In the genomic region with DNA sequence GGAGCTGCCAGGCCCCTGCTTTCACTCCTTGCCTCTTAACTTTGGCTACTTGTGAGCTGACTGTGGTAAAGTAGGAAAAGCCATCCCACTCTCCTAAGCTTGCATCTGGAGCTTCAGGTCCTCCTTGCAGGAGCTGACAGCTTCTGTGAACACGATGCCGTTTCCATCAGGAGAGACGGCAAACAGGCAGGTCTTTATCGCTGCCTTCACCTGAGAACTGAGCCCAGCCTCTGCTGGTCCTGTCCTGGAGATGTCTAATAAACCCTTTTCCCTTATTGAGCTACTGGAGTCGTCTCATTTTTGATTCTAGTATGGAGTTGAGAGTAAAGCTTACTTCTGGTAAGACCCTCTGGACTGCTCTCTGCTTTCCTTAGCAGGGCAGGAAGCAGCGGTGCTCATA, we compare ENCODE assay signal across 26 mouse cellular contexts. TPM values are rescaled to one million over a fixed set of nuclear protein-coding genes. Genes with fewer than 3 reads are reported as not detected.
A peak's percentile ranks its signal among the peaks of the same experiment; 100 is the strongest.
DNase-seq lines count a peak whose midpoint lies in the region; ATAC-seq and TF ChIP-seq lines count a peak whose summit lies in the region.
"Had no signal": no experiment of that assay in that cellular context is flagged by ENCODE, and none has a peak within 500 bp of the region (broad histone marks: within the 10 kb centered on the region; RNA-seq: fewer than 3 reads in every experiment).

No protein-coding gene starts in this region.

- no peak for TF ChIP-seq RAD21 in MEL (IDR thresholded peaks at IDR 0.05; ENCODE audit: low read depth, low read length)

- no peak overlapping the region for H3K4me3 ChIP-seq in intestine, postnatal 0 days (ENCODE audit: low read depth, low read length)
- H3K4me3 ChIP-seq in intestine, embryonic 15.5 days (replicated peaks): no peak overlapping the region
- H3K4me3 ChIP-seq in MEL (ENCODE audit: control insufficient read depth in 1 of 2, insufficient read depth in 1 of 2, low read depth in 2 of 2, low read length in 2 of 2): no peak overlapping the region
- no peak overlapping the region for H3K4me3 ChIP-seq in embryonic facial prominence, embryonic 15.5 days (replicated peaks)
- H3K4me3 ChIP-seq: embryonic facial prominence, embryonic 12.5 days; forebrain, embryonic 13.5 days; forebrain, embryonic 15.5 days had no signal

- no peak for ATAC-seq in intestine, postnatal 0 days
- ATAC-seq in intestine, embryonic 15.5 days: no peak
- ATAC-seq in embryonic facial prominence, embryonic 15.5 days (ENCODE audit: insufficient number of reproducible peaks, low FRiP score, low TSS enrichment, low read depth): no peak
- ATAC-seq: CD4-positive, CD25-positive, alpha-beta regulatory T cell, adult 4 months; forebrain, embryonic 13.5 days; forebrain, embryonic 15.5 days; forebrain, postnatal 0 days had no signal

- peaks cover 24% of the 10 kb centered on the region for H3K79me2 ChIP-seq in MEL (ENCODE audit: control insufficient read depth, insufficient read depth, low read length, poor library complexity)

- H3K4me2 ChIP-seq in intestine, postnatal 0 days (replicated peaks; ENCODE audit: low read depth): no peak overlapping the region
- no peak overlapping the region for H3K4me2 ChIP-seq in intestine, embryonic 15.5 days (replicated peaks)
- no peak overlapping the region for H3K4me2 ChIP-seq in embryonic facial prominence, embryonic 15.5 days (replicated peaks)
- H3K4me2 ChIP-seq: embryonic facial prominence, embryonic 12.5 days; forebrain, embryonic 13.5 days; forebrain, embryonic 15.5 days had no signal

- no peak for TF ChIP-seq POLR2A in MEL (IDR thresholded peaks at IDR 0.05; ENCODE audit: control insufficient read depth in 1 of 2, insufficient read depth in 1 of 2, low read depth in 1 of 2, low read length in 2 of 2, poor library complexity in 1 of 2)

- no peak overlapping the region for H3K9ac ChIP-seq in intestine, postnatal 0 days (ENCODE audit: low read depth, low read length)
- no peak overlapping the region for H3K9ac ChIP-seq in intestine, embryonic 15.5 days
- no peak overlapping the region for H3K9ac ChIP-seq in MEL (ENCODE audit: control insufficient read depth, low read depth, low read length, poor library complexity, severe bottlenecking)
- H3K9ac ChIP-seq in embryonic facial prominence, embryonic 15.5 days: peak overlapping the region; percentile 7; the same call in 1 of the 2 replicates
- H3K9ac ChIP-seq: embryonic facial prominence, embryonic 12.5 days; forebrain, embryonic 13.5 days; forebrain, embryonic 15.5 days; forebrain, postnatal 0 days had no signal

- no peaks in the 10 kb centered on the region for H3K9me3 ChIP-seq in intestine, postnatal 0 days (ENCODE audit: control insufficient read depth)
- H3K9me3 ChIP-seq in intestine, embryonic 15.5 days: no peaks in the 10 kb centered on the region
- H3K9me3 ChIP-seq in MEL (replicated peaks; ENCODE audit: insufficient read depth, low read length): no peaks in the 10 kb centered on the region
- no peaks in the 10 kb centered on the region for H3K9me3 ChIP-seq in embryonic facial prominence, embryonic 15.5 days (replicated peaks)
- H3K9me3 ChIP-seq: embryonic facial prominence, embryonic 12.5 days; forebrain, embryonic 13.5 days; forebrain, embryonic 15.5 days; G1E had no signal

- peaks cover 56% of the 10 kb centered on the region for H3K36me3 ChIP-seq in intestine, postnatal 0 days (ENCODE audit: control insufficient read depth, insufficient read depth)
- H3K36me3 ChIP-seq in intestine, embryonic 15.5 days: peaks cover 57% of the 10 kb centered on the region
- peaks cover 14 to 22% of the 10 kb centered on the region in 2 experiments for H3K36me3 ChIP-seq in MEL (ENCODE audit: control insufficient read depth in 1 of 2, insufficient read depth in 2 of 2, low read length in 2 of 2)
- H3K36me3 ChIP-seq in embryonic facial prominence, embryonic 15.5 days: peaks cover 78% of the 10 kb centered on the region

- peak overlapping the region; percentile 50; the same call in 1 of the 2 replicates for H3K27ac ChIP-seq in intestine, postnatal 0 days (ENCODE audit: low read depth, low read length)
- no peak overlapping the region for H3K27ac ChIP-seq in intestine, embryonic 15.5 days
- no peak overlapping the region for H3K27ac ChIP-seq in MEL (ENCODE audit: control insufficient read depth, low read depth, low read length)
- no peak overlapping the region for H3K27ac ChIP-seq in embryonic facial prominence, embryonic 15.5 days (replicated peaks)
- H3K27ac ChIP-seq: embryonic facial prominence, embryonic 12.5 days; forebrain, embryonic 13.5 days; forebrain, embryonic 15.5 days had no signal

- no peaks in the 10 kb centered on the region for H3K27me3 ChIP-seq in intestine, postnatal 0 days (replicated peaks; ENCODE audit: control insufficient read depth, insufficient read depth, low read length)
- H3K27me3 ChIP-seq in intestine, embryonic 15.5 days (replicated peaks): no peaks in the 10 kb centered on the region
- no peaks in the 10 kb centered on the region for H3K27me3 ChIP-seq in MEL (ENCODE audit: control insufficient read depth in 1 of 2, insufficient read depth in 2 of 2, low read length in 2 of 2)
- H3K27me3 ChIP-seq in embryonic facial prominence, embryonic 15.5 days: no peaks in the 10 kb centered on the region
- H3K27me3 ChIP-seq: CH12.LX; embryonic facial prominence, embryonic 12.5 days; forebrain, embryonic 13.5 days; forebrain, embryonic 15.5 days had no signal

- WGBS in intestine, postnatal 0 days: 88% methylated on average over 6 of the region's 6 CpGs
- WGBS in intestine, embryonic 15.5 days: 91% methylated on average over 6 of the region's 6 CpGs
- 89% methylated on average over 6 of the region's 6 CpGs for WGBS in embryonic facial prominence, embryonic 15.5 days

- no peak for TF ChIP-seq EP300 in MEL (IDR thresholded peaks at IDR 0.05; ENCODE audit: low read depth in 1 of 2, low read length in 2 of 2)

- TF ChIP-seq CTCF in intestine, postnatal 0 days (IDR thresholded peaks at IDR 0.05; ENCODE audit: low read depth): no peak
- TF ChIP-seq CTCF in MEL (IDR thresholded peaks at IDR 0.05 in 2 of 3, conservative IDR thresholded peaks at IDR 0.05 in 1 of 3; ENCODE audit: control insufficient read depth in 1 of 3, insufficient read depth in 1 of 3, low read depth in 2 of 3, low read length in 3 of 3, poor library complexity in 1 of 3, severe bottlenecking in 1 of 3): no peak

- H3K4me1 ChIP-seq in intestine, postnatal 0 days (replicated peaks; ENCODE audit: control insufficient read depth, insufficient read depth, low read length): no peaks in the 10 kb centered on the region
- peaks cover 17% of the 10 kb centered on the region for H3K4me1 ChIP-seq in intestine, embryonic 15.5 days (replicated peaks)
- H3K4me1 ChIP-seq in MEL (ENCODE audit: control insufficient read depth in 1 of 2, insufficient read depth in 2 of 2, low read length in 2 of 2): peaks cover 0 to 6% of the 10 kb centered on the region in 2 experiments; a peak in 2 of 4 replicates
- peaks cover 20% of the 10 kb centered on the region for H3K4me1 ChIP-seq in embryonic facial prominence, embryonic 15.5 days

- no peak for DNase-seq in MEL (ENCODE audit: low read depth, low spot score)
- no peak for DNase-seq in B cell, adult 2 months
- DNase-seq in retina, postnatal 1 day: no peak
- DNase-seq: adrenal gland, adult 2 months; adrenal gland, postnatal 10 days; adrenal gland, postnatal 25 days; cerebellum, adult 11 months; cerebellum, adult 18-20 months; cerebellum, adult 8-10 months; cerebellum, adult 9-11 months; cerebellum, postnatal 14 days; cerebellum, postnatal 36 days; embryo, embryonic 11 days; forebrain, postnatal 0 days had no signal

RNA-seq across cellular contexts. Expression of a gene that starts 2.9 kb away (rescaled TPM):
- 20.8 and 22.2 TPM in 2 replicates for polyA plus RNA-seq in intestine, postnatal 0 days (2015; fragmentation: Nextera tagmentation; extraction: Ambion mirVana)
- 52.5 and 54.8 TPM in 2 replicates for polyA plus RNA-seq in intestine, embryonic 15.5 days (2015; fragmentation: Nextera tagmentation; extraction: Ambion mirVana)
- total RNA-seq in MEL (2012; rRNA removed): 39.0 and 43.6 TPM in 2 replicates
- 10 to 100 TPM in 1 of 2 experiments, not detected in 1; 36.0 TPM for polyA plus RNA-seq in MEL (2012; ENCODE audit: insufficient read depth in 1 of 2, insufficient read length in 2 of 2, low read depth in 1 of 2, low replicate concordance in 2 of 2, missing spikeins in 1 of 2)
- polyA plus RNA-seq in embryonic facial prominence, embryonic 15.5 days (2015; fragmentation: Nextera tagmentation; extraction: Ambion mirVana): 45.9 and 46.1 TPM in 2 replicates

RNA-seq across cellular contexts. Expression of a gene that starts 11.0 kb away (rescaled TPM):
- 21.6 and 25.4 TPM in 2 replicates for polyA plus RNA-seq in intestine, postnatal 0 days (2015; fragmentation: Nextera tagmentation; extraction: Ambion mirVana)
- 39.3 and 40.4 TPM in 2 replicates for polyA plus RNA-seq in intestine, embryonic 15.5 days (2015; fragmentation: Nextera tagmentation; extraction: Ambion mirVana)
- 18.1 and 27.2 TPM in 2 replicates for total RNA-seq in MEL (2012; rRNA removed)
- polyA plus RNA-seq in MEL (2012; ENCODE audit: insufficient read depth in 1 of 2, insufficient read length in 2 of 2, low read depth in 1 of 2, low replicate concordance in 2 of 2, missing spikeins in 1 of 2): 10 to 100 TPM in 1 of 2 experiments, not detected in 1; 27.0 TPM
- polyA plus RNA-seq in embryonic facial prominence, embryonic 15.5 days (2015; fragmentation: Nextera tagmentation; extraction: Ambion mirVana): 40.0 and 42.0 TPM in 2 replicates

RNA-seq across cellular contexts. Expression of a gene that starts 11.2 kb away (rescaled TPM):
- 42.8 and 44.7 TPM in 2 replicates for polyA plus RNA-seq in intestine, postnatal 0 days (2015; fragmentation: Nextera tagmentation; extraction: Ambion mirVana)
- polyA plus RNA-seq in intestine, embryonic 15.5 days (2015; fragmentation: Nextera tagmentation; extraction: Ambion mirVana): 92.5 and 97.3 TPM in 2 replicates
- 261 and 278 TPM in 2 replicates for total RNA-seq in MEL (2012; rRNA removed)
- 100 to 1,000 TPM; 189 to 336 TPM for polyA plus RNA-seq in MEL (2012; ENCODE audit: insufficient read depth in 1 of 2, insufficient read length in 2 of 2, low read depth in 1 of 2, low replicate concordance in 2 of 2, missing spikeins in 1 of 2)
- polyA plus RNA-seq in embryonic facial prominence, embryonic 15.5 days (2015; fragmentation: Nextera tagmentation; extraction: Ambion mirVana): 80.0 and 80.4 TPM in 2 replicates

RNA-seq across cellular contexts. Expression of a gene that starts 14.5 kb away (rescaled TPM):
- polyA plus RNA-seq in intestine, postnatal 0 days (2015; fragmentation: Nextera tagmentation; extraction: Ambion mirVana): 48.8 and 49.1 TPM in 2 replicates
- polyA plus RNA-seq in intestine, embryonic 15.5 days (2015; fragmentation: Nextera tagmentation; extraction: Ambion mirVana): 59.5 and 63.3 TPM in 2 replicates
- 32.3 and 38.1 TPM in 2 replicates for total RNA-seq in MEL (2012; rRNA removed)
- 10 to 100 TPM in 1 of 2 experiments, not detected in 1; 43.2 TPM for polyA plus RNA-seq in MEL (2012; ENCODE audit: insufficient read depth in 1 of 2, insufficient read length in 2 of 2, low read depth in 1 of 2, low replicate concordance in 2 of 2, missing spikeins in 1 of 2)
- polyA plus RNA-seq in embryonic facial prominence, embryonic 15.5 days (2015; fragmentation: Nextera tagmentation; extraction: Ambion mirVana): 72.1 and 72.5 TPM in 2 replicates

RNA-seq across cellular contexts. Expression of a gene that starts 20.0 kb away (rescaled TPM):
- 10.5 and 11.2 TPM in 2 replicates for polyA plus RNA-seq in intestine, postnatal 0 days (2015; fragmentation: Nextera tagmentation; extraction: Ambion mirVana)
- polyA plus RNA-seq in intestine, embryonic 15.5 days (2015; fragmentation: Nextera tagmentation; extraction: Ambion mirVana): 34.2 and 73.3 TPM in 2 replicates
- total RNA-seq in MEL (2012; rRNA removed): not detected in 2 replicates
- polyA plus RNA-seq in MEL (2012; ENCODE audit: insufficient read depth in 1 of 2, insufficient read length in 2 of 2, low read depth in 1 of 2, low replicate concordance in 2 of 2, missing spikeins in 1 of 2): not detected
- polyA plus RNA-seq in embryonic facial prominence, embryonic 15.5 days (2015; fragmentation: Nextera tagmentation; extraction: Ambion mirVana): not detected in 2 replicates
- total RNA-seq: adrenal gland, adult 2 months; adrenal gland, postnatal 10 days; adrenal gland, postnatal 25 days; common myeloid progenitor, adult 5-6 weeks; forebrain, postnatal 0 days; G1E had no signal
- polyA plus RNA-seq: adrenal gland, adult 2 months; brain, embryonic 14.5 days; CD4-positive, CD25-positive, alpha-beta regulatory T cell, adult 4 months; embryonic facial prominence, embryonic 12.5 days; forebrain, embryonic 11.5 days; forebrain, embryonic 13.5 days; forebrain, embryonic 15.5 days; forebrain, postnatal 0 days; G1E had no signal
